Mouse (Mus musculus): ENCODE data around the gene Immp2l. TPM values are rescaled to one million over a fixed set of nuclear protein-coding genes. Genes with fewer than 3 reads are reported as not detected.

The Immp2l gene
- total and polyA plus RNA-seq, 2 experiments from 2014 or later: 9.4 to 16.6 TPM

- no peak overlapping the region for H3K4me2 ChIP-seq (ENCODE audit: low read depth, low read length, poor library complexity, severe bottlenecking)
- H3K27me3 ChIP-seq (ENCODE audit: insufficient read depth, low read length): no peaks in the 10 kb centered on the region
- H3K36me3 ChIP-seq (ENCODE audit: insufficient read depth, low read length): no peaks in the 10 kb centered on the region
- no peak overlapping the region for H3K27ac ChIP-seq (ENCODE audit: low read depth, low read length)
- ATAC-seq (ENCODE audit: low FRiP score) (no peak), DNase-seq (ENCODE audit: low spot score) (no peak)
- H3K9ac ChIP-seq (replicated peaks; ENCODE audit: low read length, poor library complexity, severe bottlenecking): no peak overlapping the region
- TF ChIP-seq CTCF (IDR thresholded peaks at IDR 0.05): no peak
- no peak overlapping the region for H3K4me3 ChIP-seq (ENCODE audit: low read depth, low read length)
- no peaks in the 10 kb centered on the region for H3K4me1 ChIP-seq (ENCODE audit: insufficient read depth, low read length)
- no peaks in the 10 kb centered on the region for H3K9me3 ChIP-seq (ENCODE audit: low read length)
- 91% methylated on average over 2 of the region's 2 CpGs for WGBS
These were observed 172.5 kb downstream of the Immp2l start for GRCm38 (mm10) chr12:41196374-41196773.

GRCm38 (mm10) chr12:41215186-41215585 is 191.3 kb downstream of the Immp2l start:
- no peaks in the 10 kb centered on the region for H3K36me3 ChIP-seq (ENCODE audit: insufficient read depth, low read length)
- H3K9ac ChIP-seq (replicated peaks; ENCODE audit: low read length, poor library complexity, severe bottlenecking): no peak overlapping the region
- ATAC-seq (ENCODE audit: low FRiP score): no peak
- 0 out of 2 replicates have a peak, but pooled peaks cover 5% of the 10 kb centered on the region for H3K9me3 ChIP-seq (ENCODE audit: low read length)
- no peak overlapping the region for H3K27ac ChIP-seq (ENCODE audit: low read depth, low read length)
- H3K4me2 ChIP-seq (ENCODE audit: low read depth, low read length, poor library complexity, severe bottlenecking): no peak overlapping the region
- no peak for DNase-seq (ENCODE audit: low spot score)
- no peak for TF ChIP-seq CTCF (IDR thresholded peaks at IDR 0.05)
- H3K4me1 ChIP-seq (ENCODE audit: insufficient read depth, low read length): no peaks in the 10 kb centered on the region
- H3K4me3 ChIP-seq (ENCODE audit: low read depth, low read length): no peak overlapping the region
- WGBS: 68% methylated on average over 1 of the region's 1 CpGs
- H3K27me3 ChIP-seq (ENCODE audit: insufficient read depth, low read length): no peaks in the 10 kb centered on the region

- Histone ChIP-seq H3K9me3 (ENCODE audit: low read length) (no peaks in the 10 kb centered on the region), H3K36me3 (ENCODE audit: insufficient read depth, low read length) (no peaks in the 10 kb centered on the region), H3K27me3 (ENCODE audit: insufficient read depth, low read length) (no peaks in the 10 kb centered on the region), H3K4me1 (ENCODE audit: insufficient read depth, low read length) (no peaks in the 10 kb centered on the region), H3K4me2 (ENCODE audit: low read depth, low read length, poor library complexity, severe bottlenecking) (no peak overlapping the region), H3K4me3 (ENCODE audit: low read depth, low read length) (no peak overlapping the region), H3K9ac (replicated peaks; ENCODE audit: low read length, poor library complexity, severe bottlenecking) (no peak overlapping the region), H3K27ac (ENCODE audit: low read depth, low read length) (no peak overlapping the region)
- 76% methylated on average over 3 of the region's 3 CpGs for WGBS
- TF ChIP-seq CTCF (IDR thresholded peaks at IDR 0.05): no peak
- ATAC-seq (ENCODE audit: low FRiP score): no peak
- DNase-seq (ENCODE audit: low spot score): no peak
These were observed 198.0 kb downstream of the Immp2l start for GRCm38 (mm10) chr12:41221893-41222292.

DNA sequence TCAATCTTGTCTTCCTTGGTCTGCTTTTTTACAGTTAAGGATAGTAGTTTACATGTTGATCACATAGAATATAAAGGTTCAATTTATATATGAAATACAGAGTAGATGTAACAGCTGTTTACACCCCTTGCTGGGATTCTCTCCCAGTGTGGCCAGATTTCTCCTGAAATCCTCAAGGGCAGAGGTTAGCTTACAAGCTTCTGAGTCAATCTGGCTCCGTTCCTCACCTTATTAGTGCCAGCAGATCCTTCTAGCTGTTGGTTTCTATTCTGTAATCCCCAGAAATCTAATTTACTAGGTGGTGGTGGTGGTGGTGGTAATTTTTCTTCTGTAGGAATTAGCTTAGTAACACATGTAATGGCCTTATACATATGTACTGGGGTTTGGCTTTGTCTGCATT is 199.8 kb downstream of the Immp2l start:
- Histone ChIP-seq H3K4me1 (ENCODE audit: insufficient read depth, low read length) (no peaks in the 10 kb centered on the region), H3K27me3 (ENCODE audit: insufficient read depth, low read length) (no peaks in the 10 kb centered on the region), H3K4me2 (ENCODE audit: low read depth, low read length, poor library complexity, severe bottlenecking) (no peak overlapping the region), H3K36me3 (ENCODE audit: insufficient read depth, low read length) (no peaks in the 10 kb centered on the region), H3K27ac (ENCODE audit: low read depth, low read length) (no peak overlapping the region), H3K9ac (replicated peaks; ENCODE audit: low read length, poor library complexity, severe bottlenecking) (no peak overlapping the region), H3K4me3 (ENCODE audit: low read depth, low read length) (no peak overlapping the region), H3K9me3 (ENCODE audit: low read length) (no peaks in the 10 kb centered on the region)
- TF ChIP-seq CTCF (IDR thresholded peaks at IDR 0.05): no peak
- ATAC-seq (ENCODE audit: low FRiP score) (no peak), DNase-seq (ENCODE audit: low spot score) (no peak)
- 68% methylated on average over 1 of the region's 1 CpGs for WGBS

DNA sequence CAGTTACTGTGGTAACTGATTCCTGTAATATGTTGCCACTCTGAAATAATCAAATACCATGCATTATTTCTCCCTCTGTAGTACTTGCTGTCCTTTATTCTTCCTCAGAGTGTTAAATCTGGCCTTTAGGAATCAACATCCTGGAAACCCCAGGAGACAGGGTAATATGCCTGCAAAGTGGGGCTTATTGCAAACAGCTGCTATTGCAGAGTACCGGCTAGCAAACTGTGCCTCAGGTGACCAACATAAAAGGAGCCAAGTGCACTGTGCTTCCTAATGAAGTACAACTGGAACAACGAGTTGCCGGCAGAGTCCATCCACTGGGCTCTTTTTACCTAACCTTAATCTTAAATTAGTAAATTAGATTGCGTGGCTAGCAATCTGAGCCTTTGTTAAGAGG is 200.6 kb downstream of the Immp2l start:
- Histone ChIP-seq H3K36me3 (ENCODE audit: insufficient read depth, low read length) (no peaks in the 10 kb centered on the region), H3K9me3 (ENCODE audit: low read length) (no peaks in the 10 kb centered on the region), H3K4me1 (ENCODE audit: insufficient read depth, low read length) (no peaks in the 10 kb centered on the region), H3K27ac (ENCODE audit: low read depth, low read length) (no peak overlapping the region), H3K27me3 (ENCODE audit: insufficient read depth, low read length) (no peaks in the 10 kb centered on the region), H3K4me3 (ENCODE audit: low read depth, low read length) (no peak overlapping the region), H3K4me2 (ENCODE audit: low read depth, low read length, poor library complexity, severe bottlenecking) (no peak overlapping the region), H3K9ac (replicated peaks; ENCODE audit: low read length, poor library complexity, severe bottlenecking) (no peak overlapping the region)
- DNase-seq (ENCODE audit: low spot score) (no peak), ATAC-seq (ENCODE audit: low FRiP score) (no peak)
- TF ChIP-seq CTCF (IDR thresholded peaks at IDR 0.05): no peak
- 35% methylated on average over 4 of the region's 4 CpGs for WGBS

GRCm38 (mm10) chr12:41231966-41232365 is 208.1 kb downstream of the Immp2l start:
- Histone ChIP-seq H3K9me3 (ENCODE audit: low read length) (no peaks in the 10 kb centered on the region), H3K4me3 (ENCODE audit: low read depth, low read length) (no peak overlapping the region), H3K27me3 (ENCODE audit: insufficient read depth, low read length) (no peaks in the 10 kb centered on the region), H3K4me1 (ENCODE audit: insufficient read depth, low read length) (no peaks in the 10 kb centered on the region), H3K4me2 (ENCODE audit: low read depth, low read length, poor library complexity, severe bottlenecking) (no peak overlapping the region), H3K36me3 (ENCODE audit: insufficient read depth, low read length) (no peaks in the 10 kb centered on the region), H3K9ac (replicated peaks; ENCODE audit: low read length, poor library complexity, severe bottlenecking) (no peak overlapping the region), H3K27ac (ENCODE audit: low read depth, low read length) (no peak overlapping the region)
- TF ChIP-seq CTCF (IDR thresholded peaks at IDR 0.05): no peak
- WGBS: 47% methylated on average over 2 of the region's 2 CpGs
- ATAC-seq (ENCODE audit: low FRiP score) (no peak), DNase-seq (ENCODE audit: low spot score) (no peak)

All from midbrain, postnatal 0 days (tissue).